Mouse (Mus musculus) neural tube, embryonic 15.5 days (tissue): ENCODE data around the gene Sgta. TPM values are rescaled to one million over a fixed set of nuclear protein-coding genes. Genes with fewer than 3 reads are reported as not detected.
A peak's percentile ranks its signal among the peaks of the same experiment; 100 is the strongest.
"Not testable (repeated sequence)": the region's sequence is repeated elsewhere in the genome, so short reads cannot be mapped to it uniquely, and the experiment has no call there.

ENCODE experiments used
- ATAC-seq: fragments of 200-750 bp; cut with Nextera tagmentation; 2 replicates; pipeline ENCODE4 v1.8.0; 2017; ENCODE audit warnings: mild to moderate bottlenecking, moderate TSS enrichment, moderate library complexity; ENCODE audit not compliant: low FRiP score
- H3K27ac ChIP-seq: fragments of 300-500 bp; sonication (generic); replicated peaks from 2 replicates; pipeline ENCODE4 v1.5.1; 2015; ENCODE audit warnings: mild to moderate bottlenecking, inconsistent platforms
- H3K27me3 ChIP-seq: fragments of 300-500 bp; sonication (generic); replicated peaks from 2 replicates; pipeline ENCODE4 v1.6.1; 2015; ENCODE audit warnings: inconsistent platforms
- H3K36me3 ChIP-seq: fragments of 300-500 bp; sonication (generic); 2 replicates; pipeline ENCODE4 v1.6.1; 2015; ENCODE audit warnings: inconsistent platforms
- H3K4me1 ChIP-seq: fragments of 300-500 bp; sonication (generic); 2 replicates; pipeline ENCODE4 v1.6.1; 2015; ENCODE audit warnings: inconsistent platforms
- H3K4me2 ChIP-seq: fragments of 300-500 bp; sonication (generic); 2 replicates; pipeline ENCODE4 v1.6.1; 2015; ENCODE audit warnings: inconsistent platforms, mild to moderate bottlenecking, moderate library complexity
- H3K4me3 ChIP-seq: fragments of 300-500 bp; sonication (generic); replicated peaks from 2 replicates; pipeline ENCODE4 v1.5.1; 2015; ENCODE audit warnings: mild to moderate bottlenecking, inconsistent platforms
- H3K9ac ChIP-seq: fragments of 300-500 bp; sonication (generic); replicated peaks from 2 replicates; pipeline ENCODE4 v1.6.1; 2015; ENCODE audit warnings: mild to moderate bottlenecking, inconsistent platforms
- H3K9me3 ChIP-seq: fragments of 300-500 bp; sonication (generic); replicated peaks from 2 replicates; pipeline ENCODE4 v1.6.1; 2016; ENCODE audit warnings: inconsistent platforms
- WGBS: fragments of 180-500 bp; shearing (Covaris S2); methylation state at CpG from one replicate; pipeline ENCODE4 v1.1.7; 2015; ENCODE audit warnings: mixed read lengths; 5-methylcytosine and 5-hydroxymethylcytosine counted together
- polyA plus RNA-seq: library from polyadenylated mRNA; unstranded; fragments of >200 nt; fragmentation: Nextera tagmentation; extraction: Ambion mirVana; gene quantifications from 2 replicates; pipeline ENCODE4 v1.2.1, GENCODE M21; 2015

The Sgta gene
- polyA plus RNA-seq, 1 experiment from 2014 or later: 298 TPM

DNA sequence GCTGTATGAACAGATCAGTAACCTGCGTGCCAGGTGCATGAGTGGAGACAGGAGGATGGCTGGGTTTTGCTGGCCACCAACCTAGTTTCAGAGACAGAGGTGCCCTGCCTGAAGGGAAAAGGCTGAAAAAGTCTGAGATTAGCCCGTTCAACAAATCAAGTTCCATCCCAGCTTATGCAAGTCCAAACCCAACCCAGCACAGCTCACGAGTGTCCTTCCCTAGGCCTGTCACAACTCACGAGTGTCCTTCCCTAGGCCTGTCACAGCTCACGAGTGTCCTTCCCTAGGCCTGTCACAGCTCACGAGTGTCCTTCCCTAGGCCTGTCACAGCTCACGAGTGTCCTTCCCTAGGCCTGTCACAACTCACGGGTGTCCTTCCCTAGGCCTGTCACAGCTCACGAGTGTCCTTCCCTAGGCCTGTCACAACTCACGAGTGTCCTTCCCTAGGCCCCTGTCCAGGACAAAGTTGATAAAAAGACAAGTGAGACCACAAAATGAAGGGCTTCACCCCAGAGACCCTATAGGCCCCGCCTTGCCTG lies 4.1 kb downstream of the Sgta start:
- Histone ChIP-seq H3K36me3 (peaks cover 14% of the 10 kb centered on the region), H3K4me1 (peaks cover 47% of the 10 kb centered on the region)
- not testable (repeated sequence) for H3K27me3 ChIP-seq, H3K4me3 ChIP-seq, H3K9me3 ChIP-seq, H3K27ac ChIP-seq, H3K4me2 ChIP-seq, ATAC-seq, H3K9ac ChIP-seq
- 82% methylated on average over 11 of the region's 11 CpGs for WGBS

DNA sequence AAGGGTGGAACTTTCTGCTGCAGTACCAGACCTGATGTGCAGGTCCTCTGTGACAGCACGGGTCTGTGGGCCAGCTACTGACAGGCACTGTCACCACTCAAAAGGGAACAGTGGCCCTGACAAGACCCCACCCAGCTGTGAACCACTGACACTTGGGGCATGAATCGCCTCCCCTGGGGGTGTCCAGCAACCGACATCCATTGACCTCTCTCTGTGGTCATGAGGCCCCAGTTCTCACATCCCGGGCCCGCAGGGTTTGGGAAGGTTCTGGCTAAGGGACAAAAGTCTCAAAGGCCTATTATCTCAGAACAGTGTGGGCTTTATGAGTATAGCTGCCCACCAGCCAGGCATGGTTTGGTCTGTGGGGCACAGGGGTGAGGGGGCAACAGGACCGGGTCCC lies 4.8 kb downstream of the Sgta start:
- WGBS: 89% methylated on average over 6 of the region's 6 CpGs

DNA sequence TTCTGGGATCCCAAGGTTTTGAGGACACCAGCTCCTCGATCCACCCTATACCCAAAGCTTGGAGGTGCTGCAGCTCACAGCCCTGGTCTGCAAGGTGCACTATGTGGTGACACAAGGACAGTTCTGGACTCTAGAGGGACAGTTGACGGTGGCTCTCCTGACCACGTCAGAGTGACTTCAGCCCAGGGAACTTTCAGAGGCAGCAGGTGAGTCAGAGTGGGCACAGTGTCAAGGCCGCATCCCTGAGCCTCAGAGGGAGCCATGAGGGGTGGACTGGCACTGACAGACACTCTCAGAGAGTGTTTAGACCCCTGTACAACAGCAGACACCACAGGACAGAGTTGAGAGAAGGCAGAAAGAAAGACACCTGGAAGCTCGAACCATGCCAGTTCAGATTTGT lies 7.4 kb downstream of the Sgta start:
- H3K36me3 ChIP-seq: peaks cover 47% of the 10 kb centered on the region
- no peak overlapping the region for H3K4me2 ChIP-seq
- WGBS: 94% methylated on average over 5 of the region's 5 CpGs
- no peak for ATAC-seq
- no peaks in the 10 kb centered on the region for H3K9me3 ChIP-seq
- H3K27ac ChIP-seq: no peak overlapping the region
- H3K4me1 ChIP-seq: peaks cover 23% of the 10 kb centered on the region
- H3K4me3 ChIP-seq: no peak overlapping the region
- no peak overlapping the region for H3K9ac ChIP-seq
- H3K27me3 ChIP-seq: no peaks in the 10 kb centered on the region

More for the DNA sequence above, 4.8 kb downstream of the Sgta start:
- Histone ChIP-seq H3K27me3 (no peaks in the 10 kb centered on the region), H3K4me3 (no peak overlapping the region), H3K36me3 (peaks cover 21% of the 10 kb centered on the region), H3K9me3 (no peaks in the 10 kb centered on the region), H3K4me2 (no peak overlapping the region), H3K27ac (no peak overlapping the region), H3K9ac (0 out of 2 replicates have a peak overlapping the region, but pooled peaks have one; percentile 8), H3K4me1 (peaks cover 44% of the 10 kb centered on the region)
- no peak for ATAC-seq

DNA sequence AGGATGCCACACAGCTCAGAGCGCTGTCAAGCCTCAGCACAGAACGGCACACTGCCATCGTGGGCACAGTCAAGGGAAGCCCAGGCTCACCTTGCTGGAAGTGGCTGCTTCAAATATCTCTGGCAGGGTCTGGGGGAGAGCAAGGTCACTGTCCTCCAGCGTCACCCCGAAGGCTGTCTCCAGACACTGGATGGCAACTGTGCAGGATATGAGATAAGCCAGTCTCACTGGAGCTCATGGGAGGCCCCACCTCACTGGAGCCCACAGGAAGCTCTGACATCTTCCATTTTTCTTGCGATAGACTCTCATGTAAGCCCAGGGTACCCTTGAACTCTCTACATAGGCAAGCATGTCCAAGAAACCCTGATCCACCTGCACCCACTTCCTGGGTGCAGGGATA lies 8.8 kb downstream of the Sgta start:
- peaks cover 10% of the 10 kb centered on the region for H3K4me1 ChIP-seq
- H3K36me3 ChIP-seq: peaks cover 61% of the 10 kb centered on the region
- no peak overlapping the region for H3K4me3 ChIP-seq
- no peak for ATAC-seq
- H3K9me3 ChIP-seq: no peaks in the 10 kb centered on the region
- no peak overlapping the region for H3K4me2 ChIP-seq
- 97% methylated on average over 6 of the region's 6 CpGs for WGBS
- no peak overlapping the region for H3K27ac ChIP-seq
- H3K27me3 ChIP-seq: no peaks in the 10 kb centered on the region
- H3K9ac ChIP-seq: no peak overlapping the region

DNA sequence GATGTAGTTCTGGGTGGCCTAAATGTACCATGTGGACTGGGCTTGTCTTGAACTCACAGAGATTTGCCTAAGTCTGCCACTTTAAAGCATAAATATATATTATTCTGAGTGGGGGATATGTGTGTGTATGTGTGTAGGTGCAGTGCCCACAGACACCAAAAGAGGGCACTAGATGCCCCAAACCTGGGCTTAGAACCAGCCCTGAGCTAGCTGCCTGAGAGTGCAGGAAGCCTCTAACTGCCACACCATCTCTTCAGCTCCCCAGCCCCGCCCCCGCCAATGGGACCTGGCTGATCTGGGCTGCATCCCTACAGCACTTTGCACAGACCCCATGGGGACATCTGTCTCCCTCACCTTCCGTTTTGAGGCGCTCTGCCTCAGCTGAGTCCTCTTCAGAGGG lies 9.3 kb downstream of the Sgta start:
- peaks cover 8% of the 10 kb centered on the region for H3K4me1 ChIP-seq
- peaks cover 66% of the 10 kb centered on the region for H3K36me3 ChIP-seq
- ATAC-seq: no peak
- no peak overlapping the region for H3K27ac ChIP-seq
- no peak overlapping the region for H3K9ac ChIP-seq
- WGBS: 89% methylated on average over 4 of the region's 4 CpGs
- H3K4me2 ChIP-seq: no peak overlapping the region
- no peaks in the 10 kb centered on the region for H3K27me3 ChIP-seq
- no peak overlapping the region for H3K4me3 ChIP-seq
- H3K9me3 ChIP-seq: no peaks in the 10 kb centered on the region

DNA sequence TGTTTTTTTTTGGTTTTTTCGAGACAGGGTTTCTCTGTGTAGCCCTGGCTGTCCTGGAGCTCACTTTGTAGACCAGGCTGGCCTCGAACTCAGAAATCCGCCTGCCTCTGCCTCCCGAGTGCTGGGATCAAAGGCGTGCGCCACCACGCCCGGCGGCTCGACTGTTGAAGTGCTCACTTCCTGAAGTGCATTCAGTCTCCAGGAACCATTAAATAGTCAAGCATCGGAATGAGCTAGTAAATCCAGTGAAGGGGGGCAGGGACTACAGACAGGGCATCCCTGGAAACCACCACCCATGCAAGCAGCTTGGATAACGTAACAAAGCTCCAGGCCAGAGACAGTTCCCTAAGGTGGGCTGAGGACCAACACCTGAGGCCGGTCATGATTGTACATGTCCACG lies 14.7 kb downstream of the Sgta start:
- not testable (repeated sequence) for H3K4me1 ChIP-seq, ATAC-seq, H3K27me3 ChIP-seq, H3K4me2 ChIP-seq, H3K27ac ChIP-seq, H3K9ac ChIP-seq, H3K9me3 ChIP-seq, H3K4me3 ChIP-seq
- H3K36me3 ChIP-seq: peaks cover 78% of the 10 kb centered on the region
- 91% methylated on average over 14 of the region's 14 CpGs for WGBS

DNA sequence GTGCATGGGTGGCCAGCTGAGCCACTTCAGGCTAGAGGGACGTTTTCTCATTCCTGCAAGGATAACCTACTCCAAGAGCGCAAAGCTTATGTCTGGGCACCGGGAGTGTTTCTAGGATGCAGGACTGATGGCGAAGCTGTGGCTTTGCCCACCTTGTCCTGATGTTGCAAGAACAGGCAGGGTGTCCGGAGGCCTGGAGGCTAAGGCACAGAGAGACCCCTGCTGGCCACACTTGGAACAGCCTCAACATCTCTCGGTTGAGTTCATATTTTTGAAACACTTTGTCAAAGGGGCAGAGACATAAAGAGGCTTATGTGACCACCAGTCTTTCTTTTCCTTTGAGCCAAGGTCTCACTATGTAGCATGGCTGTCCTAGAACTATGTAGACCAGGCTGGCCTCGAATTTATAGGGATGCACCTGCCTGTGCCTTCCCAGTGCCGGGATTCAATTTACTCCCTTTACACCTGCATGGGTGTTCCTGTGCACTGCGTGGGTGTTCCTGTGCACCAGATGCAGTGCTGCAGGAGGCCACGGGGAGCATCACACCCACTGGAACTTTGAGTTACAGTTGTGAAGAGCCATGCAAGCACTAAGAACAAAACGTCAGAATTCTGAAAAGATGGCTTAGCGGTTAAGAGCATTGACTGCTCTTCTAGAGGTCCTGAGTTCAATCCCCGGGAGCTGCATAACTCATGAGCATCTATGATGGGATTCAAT lies 18.4 kb downstream of the Sgta start:
- H3K9ac ChIP-seq: no peak overlapping the region
- peaks cover 9% of the 10 kb centered on the region; the same call in 1 of the 2 replicates for H3K4me1 ChIP-seq
- ATAC-seq: no peak
- peaks cover 42% of the 10 kb centered on the region for H3K36me3 ChIP-seq
- 30% methylated on average over 13 of the region's 13 CpGs for WGBS
- H3K27me3 ChIP-seq: no peaks in the 10 kb centered on the region
- no peak overlapping the region for H3K4me2 ChIP-seq
- H3K9me3 ChIP-seq: no peaks in the 10 kb centered on the region
- no peak overlapping the region for H3K4me3 ChIP-seq
- H3K27ac ChIP-seq: no peak overlapping the region

DNA sequence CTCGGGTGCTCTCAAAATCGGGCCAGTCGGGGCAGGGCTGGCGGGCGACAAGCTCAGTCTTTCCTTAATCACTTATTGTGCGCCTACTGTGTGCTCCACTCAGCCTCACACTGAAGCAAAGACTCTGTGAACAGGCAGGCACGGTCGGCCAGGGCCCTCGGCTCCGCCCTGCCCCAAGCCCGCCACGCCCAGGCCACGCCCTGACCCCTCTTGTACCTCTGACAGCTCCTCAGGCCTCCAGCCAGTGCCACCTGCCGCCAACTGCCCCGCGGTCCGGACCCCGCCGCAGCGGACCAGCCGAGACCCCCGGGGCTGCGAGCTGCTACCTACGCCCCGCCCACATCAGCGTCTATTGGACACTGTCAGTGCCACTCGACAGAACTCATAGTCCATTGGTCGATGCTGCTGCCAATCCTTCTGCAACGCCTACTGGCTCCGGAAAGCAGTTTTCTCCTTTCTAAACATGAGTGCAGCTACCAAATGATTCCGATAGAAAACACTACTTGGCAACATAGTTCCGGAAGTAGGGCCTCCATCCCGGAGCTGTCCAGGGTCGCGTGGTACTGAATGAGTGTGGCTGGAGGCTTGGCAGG lies 22.9 kb downstream of the Sgta start, which contains the start of gene Slc39a3:
TSS of gene Slc39a3 (minus strand) at position 439 of the 593 bp plus-strand sequence.
- Histone ChIP-seq H3K27ac (peak within 1 kb of the TSS; percentile 73), H3K36me3 (peaks cover 15% of the 10 kb centered on the region), H3K4me1 (peaks cover 37% of the 10 kb centered on the region), H3K4me2 (peak within 1 kb of the TSS; percentile 72), H3K4me3 (peak within 1 kb of the TSS; percentile 96), H3K9me3 (no peaks in the 10 kb centered on the region), H3K9ac (peak within 1 kb of the TSS; percentile 91), H3K27me3 (no peaks in the 10 kb centered on the region)
- WGBS: under 1% methylated on average over 32 of the region's 35 CpGs
- peak; percentile 99 for ATAC-seq

DNA sequence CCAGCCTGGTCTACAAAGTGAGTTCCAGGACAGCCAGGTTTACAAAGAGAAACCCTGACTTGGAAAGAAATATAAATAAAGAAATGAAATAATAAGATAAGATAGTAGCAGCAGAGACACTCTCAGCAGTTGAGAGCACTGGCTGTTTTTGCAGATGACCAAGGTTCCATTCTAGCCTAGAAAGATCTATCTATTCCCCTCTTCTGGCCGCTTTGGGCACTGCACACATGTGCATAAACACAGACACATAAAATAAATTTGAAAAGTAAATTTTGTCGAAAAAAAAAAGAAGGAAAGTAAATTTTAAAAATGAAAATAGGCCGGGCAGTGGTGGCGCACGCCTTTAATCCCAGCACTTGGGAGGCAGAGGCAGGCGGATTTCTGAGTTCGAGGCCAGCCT lies 23.7 kb downstream of the Sgta start:
- H3K27ac ChIP-seq: no peak overlapping the region
- peak overlapping the region; percentile 72 for H3K4me2 ChIP-seq
- no peaks in the 10 kb centered on the region for H3K9me3 ChIP-seq
- H3K4me1 ChIP-seq: peaks cover 35% of the 10 kb centered on the region
- H3K36me3 ChIP-seq: peaks cover 21% of the 10 kb centered on the region
- H3K4me3 ChIP-seq: no peak overlapping the region
- H3K9ac ChIP-seq: no peak overlapping the region
- no peaks in the 10 kb centered on the region for H3K27me3 ChIP-seq
- ATAC-seq: no peak
- WGBS: 82% methylated on average over 7 of the region's 7 CpGs

DNA sequence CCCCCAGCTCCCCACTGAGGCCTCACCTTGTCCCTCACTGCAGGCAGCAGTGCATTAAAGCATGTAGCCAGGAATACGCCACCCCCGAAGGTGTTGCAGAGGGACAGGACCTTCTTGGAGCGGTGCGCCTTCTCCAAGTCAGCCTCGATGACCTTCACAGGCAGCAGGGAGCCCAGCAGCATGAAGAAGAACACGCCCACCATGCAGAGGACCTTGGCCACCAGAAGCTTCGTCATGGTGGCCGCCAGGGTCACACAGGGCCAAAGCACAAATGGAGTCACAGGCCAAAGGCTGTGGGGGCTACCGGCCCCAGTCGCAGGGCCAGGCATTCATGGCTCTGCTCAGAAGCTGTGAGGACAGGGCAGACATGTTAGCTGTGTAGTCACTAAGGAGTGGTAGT lies 26.4 kb downstream of the Sgta start:
- ATAC-seq: no peak
- no peaks in the 10 kb centered on the region for H3K9me3 ChIP-seq
- H3K9ac ChIP-seq: no peak overlapping the region
- no peaks in the 10 kb centered on the region for H3K27me3 ChIP-seq
- 85% methylated on average over 10 of the region's 10 CpGs for WGBS
- H3K4me3 ChIP-seq: no peak overlapping the region
- H3K36me3 ChIP-seq: peaks cover 38% of the 10 kb centered on the region
- H3K4me1 ChIP-seq: peaks cover 38% of the 10 kb centered on the region
- no peak overlapping the region for H3K4me2 ChIP-seq
- no peak overlapping the region for H3K27ac ChIP-seq

DNA sequence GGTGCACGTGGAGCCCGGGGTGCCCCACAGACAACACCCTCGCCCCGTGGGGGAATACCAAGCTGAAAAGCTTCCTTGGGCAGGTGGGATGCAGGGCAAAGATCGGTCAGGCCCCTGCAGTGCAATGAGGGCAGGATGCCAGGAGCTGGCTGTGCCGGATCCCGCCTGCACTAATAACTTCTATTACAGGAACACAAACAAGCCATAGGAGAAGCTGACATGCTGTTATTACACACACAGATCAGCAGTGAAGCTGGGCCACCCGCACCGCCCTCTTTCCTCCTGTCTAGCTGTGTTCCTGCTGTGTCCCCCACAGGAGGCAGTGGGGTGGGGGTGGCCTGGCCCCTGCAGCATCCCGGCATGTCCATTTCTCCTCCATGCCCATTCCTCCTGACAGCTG lies 30.9 kb downstream of the Sgta start:
- Histone ChIP-seq H3K4me3 (no peak overlapping the region), H3K9ac (no peak overlapping the region), H3K27me3 (peaks cover 9% of the 10 kb centered on the region; the same call in 1 of the 2 replicates), H3K27ac (no peak overlapping the region), H3K9me3 (no peaks in the 10 kb centered on the region), H3K4me2 (no peak overlapping the region), H3K36me3 (peaks cover 38% of the 10 kb centered on the region), H3K4me1 (peaks cover 29% of the 10 kb centered on the region)
- WGBS: 58% methylated on average over 10 of the region's 10 CpGs
- ATAC-seq: no peak

DNA sequence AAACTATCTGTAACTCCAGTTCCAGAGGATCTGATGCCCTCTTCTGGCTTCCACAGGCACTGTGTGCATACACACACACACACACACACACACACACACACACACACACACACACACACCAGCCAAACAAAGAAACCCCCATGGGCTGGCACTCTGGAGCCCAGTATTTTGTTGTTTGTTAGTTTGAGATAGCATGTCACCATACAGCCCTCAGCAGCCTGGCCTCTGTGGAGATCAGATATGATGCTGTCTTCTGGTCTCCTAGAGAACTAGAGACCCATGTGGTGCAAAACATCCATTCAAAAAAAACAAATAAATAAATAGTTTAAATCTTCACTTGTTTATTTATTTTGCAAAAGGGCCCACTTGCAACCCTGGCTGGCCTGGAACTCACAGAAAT lies 31.8 kb downstream of the Sgta start:
- Histone ChIP-seq H3K4me2 (no peak overlapping the region), H3K27me3 (peaks cover 13% of the 10 kb centered on the region; the same call in 1 of the 2 replicates), H3K9ac (no peak overlapping the region), H3K36me3 (peaks cover 35% of the 10 kb centered on the region), H3K4me3 (no peak overlapping the region), H3K9me3 (no peaks in the 10 kb centered on the region), H3K4me1 (peaks cover 28% of the 10 kb centered on the region), H3K27ac (no peak overlapping the region)
- no peak for ATAC-seq
